Mouse (Mus musculus) kidney, adult 2 months (tissue): ENCODE measurements around the gene Clp1. TPM values are rescaled to one million over a fixed set of nuclear protein-coding genes. Genes with fewer than 3 reads are reported as not detected.
A peak's percentile ranks its signal among the peaks of the same experiment; 100 is the strongest.

Experiments used
- DNase-seq: peaks from one replicate; pipeline ENCODE4 v3.0.0; 2021
- H3K27ac ChIP-seq: fragments of 200-500 bp; 2 replicates; pipeline ENCODE4 v1.5.1; 2012; ENCODE audit warnings: low read depth, low read length, control low read depth, inconsistent platforms; ENCODE audit not compliant: insufficient read depth
- H3K27me3 ChIP-seq: fragments of 200-500 bp; replicated peaks from 2 replicates; pipeline ENCODE4 v1.6.1; 2012; ENCODE audit warnings: mild to moderate bottlenecking, moderate library complexity, low read length, inconsistent platforms; ENCODE audit not compliant: control insufficient read depth, insufficient read depth
- H3K36me3 ChIP-seq: fragments of 200-500 bp; 2 replicates; pipeline ENCODE4 v1.6.1; 2012; ENCODE audit warnings: mild to moderate bottlenecking, moderate library complexity, low read length, inconsistent platforms; ENCODE audit not compliant: control insufficient read depth, insufficient read depth
- H3K4me1 ChIP-seq: fragments of 200-500 bp; 2 replicates; pipeline ENCODE4 v1.6.1; 2011; ENCODE audit warnings: low read length; ENCODE audit not compliant: control insufficient read depth, insufficient read depth
- H3K4me3 ChIP-seq: fragments of 200-500 bp; 2 replicates; pipeline ENCODE4 v1.5.1; 2011; ENCODE audit warnings: mild to moderate bottlenecking, low read depth, low read length, control low read depth; ENCODE audit not compliant: insufficient read depth
- CTCF ChIP-seq: fragments of 200-500 bp; conservative IDR thresholded peaks from 2 replicates; pipeline ENCODE4 v1.5.1; 2011; ENCODE audit warnings: low read depth, mild to moderate bottlenecking, control low read depth, low read length, moderate library complexity, mixed read lengths; ENCODE audit not compliant: insufficient read depth, insufficient read length
- POLR2A ChIP-seq: fragments of 200-500 bp; IDR thresholded peaks from one replicate; pipeline ENCODE4 v1.6.1; 2011; ENCODE audit warnings: low read depth, low read length, control low read depth
- WGBS: fragments of 180-500 bp; shearing (Covaris S2); methylation state at CpG from one replicate; pipeline ENCODE4 v1.1.7; 2018; 5-methylcytosine and 5-hydroxymethylcytosine counted together
- polyA plus RNA-seq: library from polyadenylated mRNA; depleted of rRNA; stranded (reverse); fragments of >200 nt; gene quantifications from 2 replicates; pipeline ENCODE4 v1.2.3, GENCODE M21; 2012

The Clp1 gene
- polyA plus RNA-seq, 1 experiment: 11.1 TPM

GRCm38 (mm10) chr2:84756245-84756644, 29.1 kb upstream of the Clp1 start:
- Histone ChIP-seq H3K27ac (peak overlapping the region; percentile 96), H3K4me1 (peaks cover 17% of the 10 kb centered on the region; the same call in 1 of the 2 replicates), H3K27me3 (no peaks in the 10 kb centered on the region), H3K4me3 (no peak overlapping the region), H3K36me3 (no peaks in the 10 kb centered on the region)
- WGBS: 56% methylated on average over 5 of the region's 5 CpGs
- peak; percentile 89 for DNase-seq
- TF ChIP-seq CTCF (no peak), POLR2A (no peak)

DNA sequence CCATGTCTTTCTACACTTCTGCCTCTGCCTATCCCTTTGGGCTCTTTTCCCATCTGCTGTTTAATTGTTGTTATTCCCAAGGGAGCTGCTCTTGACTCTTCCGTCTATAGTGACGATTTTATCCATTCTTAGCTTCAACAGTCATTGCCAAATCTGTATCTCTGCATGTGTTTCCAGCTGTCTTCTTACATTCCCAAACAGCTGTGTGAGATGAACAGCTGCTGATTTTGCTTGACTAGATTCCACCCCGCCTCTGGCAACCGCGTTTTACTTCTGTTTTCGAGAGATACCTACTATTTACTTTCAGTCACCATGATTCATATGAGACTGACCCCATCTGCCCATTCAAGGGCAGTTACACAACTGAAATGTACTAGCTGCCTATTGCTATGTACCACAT, 23.0 kb upstream of the Clp1 start:
- WGBS: 57% methylated on average over 6 of the region's 6 CpGs
- no peak overlapping the region for H3K27ac ChIP-seq
- no peak for TF ChIP-seq CTCF
- TF ChIP-seq POLR2A: no peak
- H3K4me3 ChIP-seq: no peak overlapping the region
- H3K27me3 ChIP-seq: no peaks in the 10 kb centered on the region
- no peak for DNase-seq
- H3K4me1 ChIP-seq: no peaks in the 10 kb centered on the region
- H3K36me3 ChIP-seq: no peaks in the 10 kb centered on the region

DNA sequence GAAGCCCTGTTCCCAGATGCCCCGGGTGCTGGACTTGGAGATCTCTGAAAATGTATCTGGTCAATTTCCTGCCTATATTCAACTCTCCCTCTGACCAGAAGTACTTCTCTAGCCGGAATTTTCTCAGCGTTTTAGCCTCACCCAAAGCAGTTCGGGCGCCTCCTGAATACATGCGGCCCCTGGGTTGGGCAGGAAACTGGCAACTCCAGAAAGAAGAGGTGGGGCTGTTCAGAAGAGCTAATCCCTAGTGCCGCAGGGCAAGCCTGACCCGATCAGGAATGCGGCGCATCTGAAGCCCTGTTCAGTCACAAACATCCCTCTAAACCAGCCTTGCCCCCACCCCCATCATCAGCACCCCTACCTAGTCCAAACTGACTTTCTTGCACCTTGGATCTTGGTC, 17.0 kb upstream of the Clp1 start:
- H3K27ac ChIP-seq: peak overlapping the region; percentile 11; the same call in 1 of the 2 replicates
- H3K36me3 ChIP-seq: no peaks in the 10 kb centered on the region
- no peak for DNase-seq
- H3K27me3 ChIP-seq: no peaks in the 10 kb centered on the region
- peak overlapping the region; percentile 71 for H3K4me3 ChIP-seq
- no peak for TF ChIP-seq POLR2A
- TF ChIP-seq CTCF: no peak
- peaks cover 3% of the 10 kb centered on the region; the same call in 1 of the 2 replicates for H3K4me1 ChIP-seq
- WGBS: 8% methylated on average over 10 of the region's 10 CpGs

DNA sequence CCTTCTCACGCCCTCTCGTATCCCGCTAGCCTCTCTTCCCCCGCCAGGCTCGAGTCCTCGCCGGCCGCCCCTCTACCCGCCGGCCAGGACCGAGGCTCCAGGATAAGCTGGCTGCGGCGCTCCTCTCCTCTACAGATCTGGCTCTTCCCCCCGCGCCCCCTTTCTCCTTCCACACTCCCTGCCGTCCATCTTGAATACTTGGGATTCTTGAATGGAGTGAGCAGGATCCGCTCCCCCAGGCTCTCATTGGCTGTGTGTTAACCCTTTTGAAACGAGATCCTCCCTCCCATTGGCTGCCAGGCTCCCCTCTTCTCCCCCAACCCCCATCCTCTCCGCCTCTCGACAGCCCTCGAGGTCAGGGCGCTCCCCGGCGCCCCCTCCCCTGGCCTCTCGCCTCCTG, 16.4 kb upstream of the Clp1 start, which contains the start of gene Gm19426:
Gm19426 (minus strand) TSS at position 95 of the 400 bp plus-strand sequence.
- H3K27ac ChIP-seq: peak within 1 kb of the TSS; percentile 51
- TF ChIP-seq CTCF (no peak), POLR2A (no peak)
- peak within 1 kb of the TSS; percentile 71 for H3K4me3 ChIP-seq
- peak; percentile 90 for DNase-seq
- WGBS: under 1% methylated on average over 25 of the region's 25 CpGs
- no peaks in the 10 kb centered on the region for H3K36me3 ChIP-seq
- H3K4me1 ChIP-seq: peaks cover 3% of the 10 kb centered on the region; the same call in 1 of the 2 replicates
- H3K27me3 ChIP-seq: no peaks in the 10 kb centered on the region

DNA sequence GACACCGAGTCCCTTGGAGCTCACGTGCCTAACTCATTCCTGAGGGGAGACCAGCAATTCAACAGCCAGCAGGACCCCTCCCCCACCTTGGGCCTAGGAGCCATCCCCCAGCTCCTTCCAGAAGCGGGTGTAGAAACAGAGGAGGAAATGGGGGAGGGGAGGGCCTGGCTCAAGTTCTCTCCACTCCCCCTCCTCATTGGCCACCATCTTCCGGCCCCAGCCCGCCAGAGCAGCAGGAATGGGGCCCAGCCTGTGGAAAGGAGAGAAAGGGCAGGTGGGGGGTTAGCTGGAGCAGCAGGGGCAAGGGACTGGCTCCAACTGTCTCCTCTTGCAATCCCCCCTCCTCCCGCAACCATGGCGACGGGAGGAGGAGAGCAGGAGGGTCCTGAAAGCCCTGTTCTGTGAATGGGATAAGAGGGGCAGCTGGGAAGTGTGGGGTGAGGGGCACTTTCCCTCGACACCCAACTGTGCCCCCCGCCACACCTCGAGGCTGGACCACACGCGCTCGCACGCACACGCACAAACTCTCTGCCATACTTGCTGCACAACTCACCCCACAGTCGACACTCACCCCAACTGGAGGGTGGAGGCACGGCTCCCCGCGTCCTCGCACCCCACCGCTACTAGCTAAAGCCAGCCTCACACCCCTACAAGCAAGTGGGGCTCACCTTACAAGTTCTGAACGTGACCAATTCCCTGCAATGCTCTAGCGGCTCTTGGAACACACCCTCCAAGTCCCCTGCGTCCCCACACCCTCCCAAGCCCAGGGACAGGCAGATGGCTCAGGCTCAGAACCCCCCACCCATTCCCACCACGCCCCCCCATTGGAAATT, 15.5 kb upstream of the Clp1 start:
- no peak for DNase-seq
- no peak overlapping the region for H3K27ac ChIP-seq
- H3K4me3 ChIP-seq: peak overlapping the region; percentile 71
- peaks cover 3% of the 10 kb centered on the region; the same call in 1 of the 2 replicates for H3K4me1 ChIP-seq
- WGBS: 11% methylated on average over 26 of the region's 26 CpGs
- TF ChIP-seq POLR2A (no peak), CTCF (no peak)
- H3K27me3 ChIP-seq: no peaks in the 10 kb centered on the region
- H3K36me3 ChIP-seq: no peaks in the 10 kb centered on the region

GRCm38 (mm10) chr2:84741841-84742450, 14.8 kb upstream of the Clp1 start:
- TF ChIP-seq POLR2A: no peak
- no peak for TF ChIP-seq CTCF
- no peak for DNase-seq
- Histone ChIP-seq H3K4me3 (peak overlapping the region; percentile 71; the same call in 1 of the 2 replicates), H3K27me3 (no peaks in the 10 kb centered on the region), H3K27ac (no peak overlapping the region), H3K36me3 (no peaks in the 10 kb centered on the region), H3K4me1 (peaks cover 3% of the 10 kb centered on the region; the same call in 1 of the 2 replicates)
- 55% methylated on average over 5 of the region's 5 CpGs for whole genome bisulfite sequencing

DNA sequence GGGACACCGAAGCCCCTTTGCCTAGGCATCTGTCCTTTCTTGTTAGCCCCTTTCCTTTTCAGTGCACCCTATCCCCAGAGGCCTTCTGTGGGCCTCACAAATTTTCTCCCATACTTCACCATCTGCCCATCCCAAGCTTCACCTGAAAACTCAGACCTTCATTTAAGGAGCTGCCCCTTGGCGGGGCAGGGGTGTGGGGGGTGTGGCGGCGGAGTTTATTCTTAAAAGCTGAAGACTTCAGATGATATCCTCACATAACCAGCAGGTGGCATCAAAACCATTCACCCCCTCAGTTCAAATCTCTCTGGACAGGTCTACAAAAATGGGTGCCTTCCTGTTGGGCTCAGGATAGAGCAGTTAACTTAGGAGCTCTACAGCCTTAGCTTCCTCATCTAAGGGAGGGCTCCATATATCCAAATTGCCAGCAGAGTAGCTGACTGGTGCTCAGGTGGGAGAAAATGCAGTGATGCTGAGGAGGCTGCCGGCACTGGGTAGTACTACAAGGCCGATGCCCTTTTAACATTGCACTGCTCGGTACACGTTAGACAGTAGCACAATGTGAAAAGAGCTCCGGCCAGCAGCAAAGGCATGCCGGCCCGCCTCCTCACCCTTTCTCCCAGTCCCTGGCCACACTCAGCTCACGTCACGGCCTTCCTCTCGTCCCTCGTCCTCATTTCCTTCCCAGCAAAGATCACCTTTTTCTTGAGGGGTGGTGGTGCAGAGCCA, 13.6 kb upstream of the Clp1 start:
- no peaks in the 10 kb centered on the region for H3K27me3 ChIP-seq
- 58% methylated on average over 15 of the region's 15 CpGs for WGBS
- TF ChIP-seq POLR2A: no peak
- 0 out of 2 replicates have a peak, but pooled peaks have one; percentile 18 for TF ChIP-seq CTCF
- H3K4me1 ChIP-seq: peaks cover 3% of the 10 kb centered on the region; the same call in 1 of the 2 replicates
- no peaks in the 10 kb centered on the region for H3K36me3 ChIP-seq
- no peak overlapping the region for H3K27ac ChIP-seq
- no peak overlapping the region for H3K4me3 ChIP-seq
- peak; percentile 52 for DNase-seq
